Mouse (Mus musculus) naive thymus-derived CD4-positive, alpha-beta T cell, adult 2 months (primary cell): ENCODE results near the gene Cnot10.
A peak's percentile ranks its signal among the peaks of the same experiment; 100 is the strongest.

ENCODE experiments used
- DNase-seq: peaks from one replicate; pipeline ENCODE4 v3.0.0-alpha.2; 2011; ENCODE audit warnings: low read depth

Gene Cnot10

GRCm38 (mm10) chr9:114583812-114584182, 56.2 kb downstream of the Cnot10 start:
- peak; percentile 65 for DNase-seq

DNA sequence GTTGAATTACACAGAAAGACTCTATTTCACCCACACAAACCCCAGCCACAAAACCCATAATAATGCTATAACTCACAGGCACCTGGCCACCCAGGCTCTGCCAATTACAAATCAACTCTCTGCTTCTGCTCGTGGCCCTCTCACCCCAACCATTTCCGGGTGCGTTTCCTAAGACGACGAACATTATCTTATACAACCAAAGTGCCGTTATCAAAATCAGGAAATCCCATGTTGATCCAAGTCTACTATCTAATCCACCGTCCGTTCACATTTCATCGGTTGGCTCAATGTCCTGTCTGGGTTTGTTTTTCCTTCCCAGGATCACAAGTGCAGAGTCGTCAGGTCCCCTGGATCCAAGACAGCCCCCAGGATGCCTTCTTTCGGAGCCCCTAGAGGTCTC, 61.3 kb downstream of the Cnot10 start:
- no peak for DNase-seq

DNA sequence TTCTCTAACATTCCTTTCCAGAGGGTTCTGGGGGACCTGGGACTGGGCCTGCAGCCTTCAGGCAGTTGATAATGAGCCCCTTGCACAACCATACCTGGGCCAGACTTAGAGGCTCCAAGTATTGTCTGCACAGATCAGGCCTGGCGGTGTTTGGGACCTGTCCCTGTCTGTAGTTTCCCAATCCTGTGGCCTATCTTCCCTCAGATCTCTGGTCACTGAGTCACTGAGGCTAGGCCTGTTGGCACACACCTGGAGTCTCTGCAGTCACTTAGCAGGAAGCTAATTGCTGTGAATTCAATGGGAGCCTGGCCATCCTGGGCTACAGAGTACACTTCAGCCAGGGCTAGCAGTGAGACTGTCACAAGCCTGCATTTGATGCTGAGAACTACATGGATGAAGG, 64.0 kb downstream of the Cnot10 start:
- no peak for DNase-seq

DNA sequence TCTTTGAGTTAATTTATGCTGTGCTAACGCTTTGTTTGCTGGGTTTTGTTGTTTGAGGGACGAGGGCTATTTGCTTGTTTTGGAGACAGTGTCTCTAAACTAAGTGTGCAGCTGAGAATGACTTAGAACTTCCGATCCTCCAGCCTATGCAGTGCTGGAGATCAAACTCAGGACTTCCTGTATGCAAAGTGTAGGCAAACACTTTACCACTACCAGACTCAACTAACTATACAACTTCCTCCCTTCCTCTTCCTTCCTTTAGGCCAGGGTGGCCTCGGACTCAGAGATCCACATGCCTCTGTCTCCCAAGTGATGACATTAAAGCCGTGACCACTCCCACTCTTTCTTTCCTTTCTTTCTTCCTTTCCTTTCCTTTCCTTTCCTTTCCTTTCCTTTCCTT, 66.5 kb downstream of the Cnot10 start:
- DNase-seq: peak; percentile 47

DNA sequence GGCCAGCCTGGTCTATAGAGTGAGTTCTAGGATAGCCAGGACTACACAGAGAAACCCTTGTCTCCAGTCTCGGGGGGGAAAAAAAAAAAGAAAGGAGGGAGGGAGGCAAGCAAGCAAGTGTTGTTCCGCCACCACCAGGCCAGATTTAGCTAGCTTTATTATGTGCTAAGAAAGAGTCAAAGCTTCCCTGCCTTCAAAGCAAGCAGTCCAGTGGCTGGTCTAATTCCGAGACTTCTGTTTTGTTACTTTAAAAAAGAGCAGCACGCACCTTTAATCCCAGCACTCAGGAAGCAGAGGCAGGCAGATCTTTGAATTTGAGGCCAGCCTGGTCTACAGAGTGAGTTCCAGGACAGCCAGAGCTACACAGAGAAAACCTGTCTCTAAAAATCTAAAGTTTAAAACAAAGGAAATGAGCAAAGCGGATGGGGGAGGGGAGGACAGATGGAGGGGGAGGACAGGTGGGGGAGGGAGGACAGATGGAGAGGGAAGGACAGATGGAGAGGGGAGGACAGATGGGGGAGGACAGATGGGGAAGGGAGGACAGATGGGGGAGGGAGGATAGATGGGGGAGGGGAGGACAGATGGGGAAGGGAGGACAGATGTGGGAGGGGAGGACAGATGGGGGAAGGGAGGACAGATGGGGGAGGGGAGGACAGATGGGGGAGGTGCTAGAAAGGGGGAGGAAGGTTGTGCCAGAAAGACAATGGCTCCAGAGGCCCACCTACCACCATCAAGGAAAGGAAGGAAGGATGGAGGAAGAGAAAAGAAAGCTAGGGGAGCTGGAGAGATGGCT, 71.1 kb downstream of the Cnot10 start:
- DNase-seq: no peak

DNA sequence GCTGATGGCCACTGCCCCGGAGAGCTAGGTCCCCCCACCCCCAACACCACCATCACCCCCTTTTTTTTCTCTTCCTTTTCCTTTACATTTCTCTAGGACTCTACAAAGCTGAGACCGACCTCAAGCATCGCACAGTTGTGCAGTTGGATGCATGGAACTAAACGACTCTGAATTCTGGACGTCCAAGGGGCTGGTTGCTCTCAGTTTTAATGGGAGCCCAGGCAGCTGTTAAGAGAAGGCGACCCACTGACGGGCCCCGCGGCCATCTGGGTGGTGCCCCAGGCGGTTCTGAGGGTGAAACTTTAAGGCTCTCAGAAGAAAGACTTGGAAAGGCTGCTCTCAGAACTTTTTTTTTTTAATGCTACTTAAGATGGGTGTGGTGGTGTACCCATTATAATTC, 75.3 kb downstream of the Cnot10 start:
- no peak for DNase-seq

DNA sequence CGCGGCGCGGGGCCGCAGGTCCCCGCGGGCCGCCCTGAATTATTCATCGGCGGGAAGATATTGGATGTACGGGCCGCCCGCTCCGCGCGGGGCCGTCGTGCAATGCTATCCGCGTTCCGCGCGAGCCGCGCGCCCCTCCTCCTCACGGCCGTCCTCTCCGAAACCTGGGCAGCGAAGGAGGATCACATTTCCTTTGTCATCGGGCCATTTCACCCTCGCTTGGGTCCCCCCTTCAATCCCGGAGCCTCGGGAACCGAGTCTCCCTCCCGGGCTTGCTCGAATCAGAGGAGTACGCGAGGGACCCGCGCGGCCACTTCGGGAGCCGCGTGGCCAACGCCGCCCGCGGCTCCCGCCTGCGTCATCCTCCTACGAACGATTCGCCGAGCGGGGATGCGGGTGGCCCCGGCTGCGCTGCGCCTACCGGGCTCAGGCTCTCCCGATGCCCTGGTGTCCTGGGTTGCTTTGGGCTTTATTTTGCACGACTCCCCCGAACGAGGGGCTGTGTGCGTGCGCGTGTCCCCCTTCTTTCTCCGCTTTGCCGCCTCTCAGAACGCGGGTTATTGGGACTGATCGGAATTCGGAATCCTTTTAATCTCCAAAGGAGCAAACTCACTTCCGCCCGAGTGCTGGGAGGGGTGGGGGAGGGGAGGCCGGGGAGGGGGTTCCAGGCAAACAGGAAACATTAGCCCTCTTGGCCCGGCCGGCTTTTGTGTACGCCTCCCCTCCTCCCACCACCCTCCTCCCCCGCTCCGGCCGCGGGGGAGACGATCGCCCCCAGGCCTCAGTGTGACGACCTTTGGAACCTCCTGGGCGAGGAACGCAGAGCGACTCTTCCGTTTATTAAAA, 76.0 kb downstream of the Cnot10 start, which contains the start of gene Trim71:
TSS of gene Trim71 (minus strand) at position 609 of the 846 bp plus-strand sequence.
- peak; percentile 35 for DNase-seq

GRCm38 (mm10) chr9:114562919-114563751, 76.8 kb downstream of the Cnot10 start:
- DNase-seq: peak; percentile 37

GRCm38 (mm10) chr9:114562031-114562918, 77.7 kb downstream of the Cnot10 start:
- no peak for DNase-seq

DNA sequence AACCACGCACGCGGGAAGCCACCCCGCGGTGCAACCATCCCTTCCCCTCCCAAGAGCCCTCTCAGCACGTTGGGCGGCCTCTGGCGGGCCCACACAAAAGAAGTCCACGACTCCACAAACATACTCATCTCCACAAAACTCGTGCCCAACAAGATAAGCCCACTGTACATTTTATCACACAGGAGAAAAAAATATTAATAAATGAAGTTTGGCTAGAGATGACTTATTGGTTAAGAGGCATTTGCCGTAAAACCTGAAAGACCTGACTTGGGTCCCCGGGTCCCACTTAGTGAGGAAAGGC, 78.4 kb downstream of the Cnot10 start:
- DNase-seq: no peak

GRCm38 (mm10) chr9:114560771-114561670, 79.0 kb downstream of the Cnot10 start:
- no peak for DNase-seq

GRCm38 (mm10) chr9:114560141-114560540, 79.8 kb downstream of the Cnot10 start:
- DNase-seq: no peak

DNA sequence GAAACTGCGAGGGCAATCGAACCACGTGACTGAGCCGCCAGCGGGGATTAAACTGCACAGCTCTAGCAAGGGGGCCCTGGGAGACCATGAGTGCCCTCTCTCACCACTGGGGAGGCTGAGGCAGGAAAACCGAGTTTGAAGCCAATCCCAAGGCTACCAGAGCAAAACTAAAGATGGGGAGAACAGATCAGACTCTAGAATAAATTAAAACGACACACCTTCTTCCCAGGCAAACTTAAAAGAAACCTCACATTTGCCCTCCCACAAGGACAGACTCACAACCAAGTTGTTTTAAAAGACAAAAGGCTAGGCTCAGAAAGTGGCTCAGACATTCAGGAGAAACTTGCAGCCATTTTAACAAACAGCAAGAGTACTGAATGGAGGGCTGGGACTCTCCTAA, 82.9 kb downstream of the Cnot10 start:
- no peak for DNase-seq

DNA sequence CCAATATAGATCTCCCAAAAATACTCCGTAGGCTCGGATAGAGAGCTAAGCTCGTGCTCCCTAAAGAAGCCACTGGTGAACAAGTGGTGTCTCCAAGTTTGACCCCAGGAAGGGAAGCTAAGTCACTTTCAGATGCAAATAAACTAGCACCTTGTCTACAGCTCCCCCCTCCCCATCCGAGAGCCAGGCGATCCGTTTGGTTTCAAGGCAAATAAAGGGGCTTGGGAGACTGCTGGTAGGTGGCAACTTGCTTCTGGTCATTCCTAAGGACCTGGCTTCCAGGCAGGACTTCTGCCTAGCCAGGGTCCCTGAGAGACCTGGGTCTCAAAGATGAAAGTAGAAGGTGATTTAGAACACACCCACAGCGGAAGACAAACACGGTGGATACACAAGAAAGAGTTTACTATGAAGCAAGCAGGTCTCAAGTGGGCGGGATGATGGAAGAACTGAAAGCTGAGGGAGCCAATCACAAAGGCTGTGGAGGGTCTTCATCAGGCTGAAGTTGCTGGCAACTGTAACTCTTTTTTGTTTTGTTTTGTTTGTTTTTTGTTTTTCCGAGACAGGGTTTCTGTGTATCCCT, 83.6 kb downstream of the Cnot10 start:
- no peak for DNase-seq

DNA sequence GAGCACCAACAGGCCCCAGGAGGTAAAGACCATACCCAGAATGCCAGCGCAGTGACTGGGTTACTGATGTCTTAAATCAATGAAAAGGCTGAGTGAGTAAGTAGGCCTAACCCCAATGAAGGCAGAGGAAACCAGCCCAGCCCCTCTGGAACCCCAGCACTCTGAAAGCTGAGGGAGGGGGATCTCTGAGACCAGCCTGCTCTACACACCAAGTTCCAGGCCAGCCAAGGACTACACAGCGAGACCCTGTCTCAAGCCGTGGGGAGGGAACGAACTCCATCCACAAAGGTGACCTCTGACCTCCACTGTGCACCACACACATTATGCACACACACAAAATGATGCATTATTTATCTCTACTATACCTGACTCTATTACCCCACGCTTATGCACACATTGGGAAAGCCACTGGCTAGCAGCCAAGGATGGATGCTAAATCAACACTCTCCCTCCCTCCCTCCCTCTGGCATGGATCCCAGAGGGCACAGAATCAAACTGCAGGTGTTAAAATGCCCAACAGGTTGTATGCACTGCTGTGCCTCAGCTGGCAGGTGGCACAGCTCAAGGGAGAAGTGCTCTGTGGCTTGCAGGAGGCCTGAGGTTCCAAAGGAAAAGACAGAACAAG, 85.5 kb downstream of the Cnot10 start:
- DNase-seq: no peak

DNA sequence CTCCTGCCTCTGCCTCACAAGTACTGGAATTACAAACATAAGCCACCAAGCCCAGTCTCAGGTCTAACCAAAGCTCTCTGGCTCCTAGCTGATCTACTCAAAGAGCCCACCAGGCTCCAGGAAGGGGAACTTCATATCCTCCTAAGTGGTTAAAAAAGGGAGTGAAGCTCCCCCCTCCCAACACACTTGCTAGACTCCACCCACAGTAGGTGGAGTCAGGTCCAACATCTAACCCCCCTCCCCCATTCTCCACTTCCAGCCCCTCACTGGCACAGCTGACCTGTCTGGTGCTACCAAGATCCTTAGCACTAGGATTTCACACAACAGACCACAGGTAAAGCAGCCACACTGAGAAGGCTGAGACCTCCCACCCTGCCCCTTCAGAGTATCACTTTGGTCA, 86.2 kb downstream of the Cnot10 start:
- no peak for DNase-seq

- DNase-seq: no peak
Observed at GRCm38 (mm10) chr9:114550033-114550432, 90.0 kb downstream of the Cnot10 start.

DNA sequence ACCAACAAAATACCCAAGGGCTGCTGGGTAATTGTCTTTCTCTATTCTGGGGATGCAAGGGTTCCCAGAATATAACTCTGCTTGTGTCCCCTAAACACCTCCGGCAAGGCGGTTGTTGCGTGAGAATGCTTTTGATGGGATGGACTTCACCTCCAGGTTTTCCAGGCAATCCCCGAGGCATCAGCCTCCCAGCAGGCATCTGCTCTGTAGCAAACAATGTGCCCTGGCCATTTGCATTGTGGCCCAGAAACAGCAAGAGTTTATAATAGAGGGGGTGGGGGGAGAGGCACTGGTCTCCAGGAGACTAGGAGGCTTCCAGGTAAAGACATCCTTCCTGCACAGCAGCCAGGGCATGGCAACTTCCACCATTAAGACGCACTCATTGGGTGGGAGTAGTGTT, 90.9 kb downstream of the Cnot10 start:
- DNase-seq: no peak

- DNase-seq: no peak
Observed at GRCm38 (mm10) chr9:114548496-114548895, 91.5 kb downstream of the Cnot10 start.

GRCm38 (mm10) chr9:114547643-114548077, 92.3 kb downstream of the Cnot10 start:
- peak; percentile 40 for DNase-seq
